Mouse (Mus musculus) liver, embryonic 14.5 days (tissue): ENCODE measurements around the gene Pgc. TPM values are rescaled to one million over a fixed set of nuclear protein-coding genes. Genes with fewer than 3 reads are reported as not detected.
A peak's percentile ranks its signal among the peaks of the same experiment; 100 is the strongest.

ENCODE experiments used
- ATAC-seq: fragments of 200-750 bp; cut with Nextera tagmentation; 2 replicates; pipeline ENCODE4 v1.8.0; 2017; ENCODE audit warnings: moderate number of reproducible peaks, mild to moderate bottlenecking, moderate library complexity; ENCODE audit not compliant: insufficient read depth
- DNase-seq, 3 experiments: peaks; one replicate each; pipeline ENCODE4 v3.0.0-alpha.2; 2012 to 2013; ENCODE audit warnings: low read depth in 3 of 3, low spot score in 3 of 3
- H3K27ac ChIP-seq: fragments of 300-500 bp; sonication (generic); 2 replicates; pipeline ENCODE4 v1.5.1; 2014; ENCODE audit warnings: moderate library complexity, mild to moderate bottlenecking, control low read depth, inconsistent platforms
- H3K27me3 ChIP-seq: fragments of 300-500 bp; sonication (generic); 2 replicates; pipeline ENCODE4 v1.6.1; 2014; ENCODE audit warnings: mild to moderate bottlenecking, low read length, moderate library complexity; ENCODE audit not compliant: control insufficient read depth, insufficient read depth
- H3K36me3 ChIP-seq: fragments of 300-500 bp; sonication (generic); replicated peaks from 2 replicates; pipeline ENCODE4 v1.6.1; 2014; ENCODE audit warnings: low read depth; ENCODE audit not compliant: control insufficient read depth, insufficient read depth
- H3K4me1 ChIP-seq, 2 experiments: fragments of 200-500 bp in 1 of 2; fragments of 300-500 bp in 1 of 2; sonication (generic) in 1 of 2; replicated peaks; 2 replicates each; pipeline ENCODE4 v1.6.1; 2012 to 2014; ENCODE audit warnings: antibody characterized with exemption in 1 of 2, inconsistent platforms in 1 of 2, low read length in 1 of 2; ENCODE audit not compliant: control insufficient read depth in 2 of 2, insufficient read depth in 2 of 2
- H3K4me2 ChIP-seq: fragments of 300-500 bp; sonication (generic); 2 replicates; pipeline ENCODE4 v1.6.1; 2014; ENCODE audit warnings: low read depth, mild to moderate bottlenecking, control low read depth, moderate library complexity
- H3K4me3 ChIP-seq, 2 experiments: fragments of 200-500 bp in 1 of 2; fragments of 300-500 bp in 1 of 2; sonication (generic) in 1 of 2; 2 replicates each; pipeline ENCODE4 v1.5.1; 2012 to 2014; ENCODE audit warnings: low read depth in 2 of 2, low read length in 2 of 2, mild to moderate bottlenecking in 2 of 2, control low read depth in 1 of 2, inconsistent platforms in 1 of 2, moderate library complexity in 1 of 2; ENCODE audit not compliant: insufficient read depth in 1 of 2
- H3K9ac ChIP-seq: fragments of 300-500 bp; sonication (generic); replicated peaks from 2 replicates; pipeline ENCODE4 v1.6.1; 2014; ENCODE audit warnings: mild to moderate bottlenecking, control low read depth, moderate library complexity
- H3K9me3 ChIP-seq: fragments of 300-500 bp; sonication (generic); 2 replicates; pipeline ENCODE4 v1.6.1; 2016; ENCODE audit warnings: low read length, mixed read lengths; ENCODE audit not compliant: control insufficient read depth
- CTCF ChIP-seq: IDR thresholded peaks from 2 replicates; pipeline ENCODE4 v1.5.1; 2016; ENCODE audit warnings: antibody characterized with exemption, low read depth, control low read depth
- EP300 ChIP-seq: IDR thresholded peaks from 2 replicates; pipeline ENCODE4 v1.6.1; 2016; ENCODE audit warnings: antibody characterized with exemption, low read depth
- WGBS: fragments of 180-500 bp; shearing (Covaris S2); extraction: QIAGEN DNeasy Blood & Tissue Kit; methylation state at CpG from one replicate; pipeline ENCODE4 v1.1.7; 2014; ENCODE audit not compliant: insufficient replicate concordance; 5-methylcytosine and 5-hydroxymethylcytosine counted together
- polyA plus RNA-seq, 2 experiments: library from polyadenylated mRNA; depleted of rRNA in 1 of 2; stranded (reverse) in 1 of 2; unstranded in 1 of 2; fragments of >200 nt; fragmentation: Nextera tagmentation in 1 of 2; extraction: Ambion mirVana in 1 of 2; gene quantifications; 2 replicates each; pipeline versions ENCODE4 v1.2.1 to v1.2.3; 2012 to 2014

Pgc gene
- polyA plus RNA-seq, 2 experiments, result not detected

DNA sequence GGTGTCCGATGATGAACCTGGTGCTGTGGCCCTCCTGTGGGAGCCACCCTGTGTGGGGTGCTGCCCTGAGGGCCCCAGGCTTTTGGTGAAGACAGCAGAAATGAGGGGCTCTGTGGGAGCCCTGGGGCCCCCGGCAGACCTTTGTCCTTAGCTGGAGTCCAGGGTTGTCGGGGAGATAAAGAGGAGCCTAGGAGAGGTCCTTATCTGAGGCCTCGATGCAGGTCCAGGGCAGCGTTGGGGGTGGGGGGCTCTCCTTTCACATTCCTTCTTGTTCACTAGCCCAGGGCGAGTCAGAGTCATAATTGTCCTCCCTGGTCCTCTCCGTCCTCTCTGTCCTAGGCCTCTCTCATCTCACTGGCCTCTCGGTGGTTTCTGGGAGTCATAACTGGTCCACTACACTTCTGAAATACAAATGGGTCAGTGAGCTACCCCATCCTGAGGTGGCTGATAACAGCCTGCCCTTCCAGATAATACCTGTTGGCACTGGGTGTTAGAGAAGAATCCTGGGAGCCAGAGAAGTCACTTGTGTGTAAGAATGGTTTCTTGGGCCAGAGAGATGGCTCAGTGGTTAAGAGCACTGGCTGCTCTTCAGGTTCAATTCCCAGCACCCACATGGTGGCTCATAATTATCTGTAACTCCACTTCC lies 26.6 kb downstream of the Pgc start:
- no peaks in the 10 kb centered on the region for H3K36me3 ChIP-seq
- no peak overlapping the region; the same call in 1 of the 2 replicates for H3K9ac ChIP-seq
- TF ChIP-seq EP300, result peak; percentile 61
- TF ChIP-seq CTCF, result no peak
- H3K9me3 ChIP-seq, result peaks cover 2% of the 10 kb centered on the region; the same call in 1 of the 2 replicates
- no peak for DNase-seq
- no peaks in the 10 kb centered on the region for H3K27me3 ChIP-seq
- H3K4me3 ChIP-seq, result no peak overlapping the region
- H3K27ac ChIP-seq, result peak overlapping the region; percentile 36
- WGBS, result 17% methylated on average over 8 of the region's 8 CpGs
- peak overlapping the region; percentile 40 for H3K4me2 ChIP-seq
- ATAC-seq, result peak; percentile 74
- peaks cover 15 to 38% of the 10 kb centered on the region in 2 experiments for H3K4me1 ChIP-seq

DNA sequence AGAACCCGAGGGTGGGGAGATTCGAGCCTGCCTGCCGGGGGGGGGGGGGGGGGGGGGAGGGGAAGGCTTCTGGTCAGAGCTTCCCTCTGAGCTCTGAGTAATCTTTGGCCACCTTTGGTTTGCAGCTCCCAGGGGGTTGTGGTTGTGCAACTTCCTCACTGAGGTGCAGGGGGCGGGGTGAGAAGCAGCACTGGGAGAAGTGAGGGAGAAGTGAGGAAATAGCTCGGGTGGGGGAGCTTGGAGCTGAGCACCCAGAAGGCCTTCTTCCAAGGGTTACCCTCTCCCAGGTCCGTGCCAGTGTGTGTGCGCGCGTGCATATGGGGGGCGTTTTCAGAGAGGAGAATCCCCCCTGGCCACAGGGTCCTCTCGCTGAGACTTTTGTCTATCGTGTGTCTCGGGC lies 27.6 kb downstream of the Pgc start:
- WGBS, result 29% methylated on average over 12 of the region's 13 CpGs
- Histone ChIP-seq H3K9ac (no peak overlapping the region; the same call in 1 of the 2 replicates), H3K27me3 (no peaks in the 10 kb centered on the region), H3K4me1 (peaks cover 15 to 35% of the 10 kb centered on the region in 2 experiments), H3K9me3 (peaks cover 2% of the 10 kb centered on the region; the same call in 1 of the 2 replicates), H3K4me2 (peak overlapping the region; percentile 40), H3K27ac (no peak overlapping the region), H3K36me3 (no peaks in the 10 kb centered on the region), H3K4me3 (no peak overlapping the region)
- TF ChIP-seq EP300, result no peak
- no peak for TF ChIP-seq CTCF
- ATAC-seq (peak; percentile 37), DNase-seq (no peak)

DNA sequence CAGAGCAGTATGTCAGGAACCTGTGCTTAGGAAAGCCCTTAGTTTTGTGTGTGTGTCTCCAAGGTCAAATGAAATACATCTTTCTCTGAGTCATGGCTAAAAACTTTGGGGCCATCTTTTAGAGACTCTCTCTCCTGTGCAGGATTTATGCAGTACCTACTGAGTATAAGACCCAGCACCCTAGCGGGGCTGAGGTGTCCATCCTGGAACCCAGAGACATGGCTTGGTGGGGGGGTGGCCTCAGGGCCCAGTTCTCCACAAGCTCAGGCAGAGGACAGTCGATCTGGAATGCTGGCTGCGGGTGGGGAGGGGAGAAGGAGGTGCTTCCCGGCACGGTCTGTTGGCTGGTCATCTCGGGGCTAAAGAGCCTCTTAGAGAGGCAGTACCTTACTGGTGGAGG lies 29.7 kb downstream of the Pgc start:
- Histone ChIP-seq H3K9me3 (peaks cover 2% of the 10 kb centered on the region; the same call in 1 of the 2 replicates), H3K27ac (no peak overlapping the region), H3K36me3 (no peaks in the 10 kb centered on the region), H3K4me1 (peaks cover 12 to 27% of the 10 kb centered on the region in 2 experiments), H3K4me2 (no peak overlapping the region), H3K9ac (no peak overlapping the region), H3K4me3 (no peak overlapping the region), H3K27me3 (no peaks in the 10 kb centered on the region)
- DNase-seq (no peak), ATAC-seq (no peak)
- 56% methylated on average over 6 of the region's 6 CpGs for WGBS
- TF ChIP-seq EP300 (no peak), CTCF (no peak)

- Histone ChIP-seq H3K9me3 (no peaks in the 10 kb centered on the region), H3K4me1 (peaks cover 12 to 27% of the 10 kb centered on the region in 2 experiments), H3K27ac (no peak overlapping the region), H3K36me3 (no peaks in the 10 kb centered on the region), H3K4me2 (no peak overlapping the region), H3K9ac (no peak overlapping the region), H3K27me3 (no peaks in the 10 kb centered on the region), H3K4me3 (no peak overlapping the region)
- 59% methylated on average over 7 of the region's 7 CpGs for WGBS
- TF ChIP-seq EP300, result no peak
- TF ChIP-seq CTCF, result no peak
- DNase-seq (no peak), ATAC-seq (no peak)
Observed at GRCm38 (mm10) chr17:47757056-47757610, 30.5 kb downstream of the Pgc start.

GRCm38 (mm10) chr17:47759702-47760410 lies 33.2 kb downstream of the Pgc start:
- H3K27me3 ChIP-seq, result no peaks in the 10 kb centered on the region
- no peak overlapping the region for H3K9ac ChIP-seq
- DNase-seq (no peak), ATAC-seq (no peak)
- H3K4me1 ChIP-seq, result peaks cover 0 to under 1% of the 10 kb centered on the region in 2 experiments; a peak in 1 of 4 replicates
- H3K9me3 ChIP-seq, result no peaks in the 10 kb centered on the region
- no peak overlapping the region for H3K27ac ChIP-seq
- peak; percentile 16; the same call in 1 of the 2 replicates for TF ChIP-seq CTCF
- TF ChIP-seq EP300, result no peak
- H3K4me3 ChIP-seq, result no peak overlapping the region
- H3K36me3 ChIP-seq, result no peaks in the 10 kb centered on the region
- WGBS, result 64% methylated on average over 15 of the region's 15 CpGs
- H3K4me2 ChIP-seq, result no peak overlapping the region
